10 mouse cellular contexts compared by ENCODE assay signal in the genomic region with DNA sequence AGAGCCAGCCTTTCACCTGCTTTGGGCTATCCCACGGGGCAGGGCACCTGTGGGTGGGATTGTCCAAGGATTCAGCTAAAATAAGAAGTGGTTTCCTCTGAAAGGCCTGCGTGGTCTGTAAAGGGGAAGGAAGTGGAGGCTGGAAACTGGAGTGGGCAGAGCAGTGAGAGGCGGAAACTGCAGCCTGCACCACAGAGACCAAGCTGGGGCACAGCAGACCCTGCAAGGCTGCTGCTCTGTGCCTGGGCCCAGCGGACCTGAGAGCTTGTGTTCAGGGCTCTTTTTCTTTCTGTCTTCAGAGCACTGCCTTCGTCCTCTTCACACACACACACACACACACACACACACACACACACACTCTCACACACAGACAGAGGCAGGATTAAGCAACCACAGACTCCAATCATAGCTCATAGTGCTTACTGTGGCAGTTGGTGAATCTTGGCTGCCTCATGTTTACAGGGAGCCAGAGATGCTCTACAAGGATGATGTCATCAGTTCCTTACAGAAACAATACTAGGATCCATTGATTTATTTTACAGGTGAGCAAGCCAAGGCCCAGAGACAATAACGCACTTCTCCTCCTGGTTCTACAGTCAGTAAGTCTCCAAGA. TPM values are rescaled to one million over a fixed set of nuclear protein-coding genes. Genes with fewer than 3 reads are reported as not detected.
DNase-seq lines count a peak whose midpoint lies in the region; ATAC-seq and TF ChIP-seq lines count a peak whose summit lies in the region.
"Had no signal": no experiment of that assay in that cellular context is flagged by ENCODE, and none has a peak within 500 bp of the region (broad histone marks: within the 10 kb centered on the region; RNA-seq: fewer than 3 reads in every experiment).

No protein-coding gene starts in this region.

- peak; percentile 14 for DNase-seq in gastrocnemius, postnatal 14 days
- no peak for DNase-seq in gastrocnemius, postnatal 36 days
- DNase-seq in spleen, adult 18-20 months: peak; percentile 38 to 49
- DNase-seq in spleen, adult 12 weeks (ENCODE audit: low spot score): no peak
- DNase-seq in liver, postnatal 0 days: no peak
- no peak for DNase-seq in frontal cortex, postnatal 10 days (ENCODE audit: low spot score in 2 of 2)
- DNase-seq: embryo, embryonic 11 days had no signal

- no peak for ATAC-seq in liver, postnatal 0 days
- ATAC-seq in stomach, embryonic 15.5 days (ENCODE audit: insufficient read depth, low FRiP score, low read depth): no peak
- no peak for ATAC-seq in midbrain, embryonic 15.5 days (replicated peaks)

- H3K9ac ChIP-seq in liver, postnatal 0 days (replicated peaks): no peak overlapping the region
- H3K9ac ChIP-seq in stomach, embryonic 15.5 days: no peak overlapping the region
- no peak overlapping the region for H3K9ac ChIP-seq in midbrain, embryonic 15.5 days
- H3K9ac ChIP-seq: neural tube, embryonic 13.5 days had no signal

- no peaks in the 10 kb centered on the region for H3K36me3 ChIP-seq in liver, postnatal 0 days (replicated peaks; ENCODE audit: insufficient read depth, low read length)
- no peaks in the 10 kb centered on the region for H3K36me3 ChIP-seq in stomach, embryonic 15.5 days
- no peaks in the 10 kb centered on the region for H3K36me3 ChIP-seq in midbrain, embryonic 15.5 days (replicated peaks)
- H3K36me3 ChIP-seq: neural tube, embryonic 13.5 days had no signal

- peaks cover 38% of the 10 kb centered on the region for H3K4me1 ChIP-seq in liver, postnatal 0 days (ENCODE audit: insufficient read depth)
- peaks cover 22% of the 10 kb centered on the region; the same call in 1 of the 2 replicates for H3K4me1 ChIP-seq in stomach, embryonic 15.5 days
- no peaks in the 10 kb centered on the region for H3K4me1 ChIP-seq in midbrain, embryonic 15.5 days

- no peak overlapping the region for H3K4me2 ChIP-seq in liver, postnatal 0 days (ENCODE audit: low read depth, low read length)
- no peak overlapping the region for H3K4me2 ChIP-seq in stomach, embryonic 15.5 days
- H3K4me2 ChIP-seq in midbrain, embryonic 15.5 days: no peak overlapping the region
- H3K4me2 ChIP-seq: neural tube, embryonic 13.5 days had no signal

- WGBS in liver, postnatal 0 days (ENCODE audit: insufficient replicate concordance): 38% methylated on average over 6 of the region's 6 CpGs
- WGBS in stomach, embryonic 15.5 days: 70% methylated on average over 6 of the region's 6 CpGs
- WGBS in midbrain, embryonic 15.5 days: 85% methylated on average over 6 of the region's 6 CpGs

- peak overlapping the region; percentile 80 for H3K27ac ChIP-seq in liver, postnatal 0 days (ENCODE audit: low read depth)
- H3K27ac ChIP-seq in stomach, embryonic 15.5 days: 0 out of 2 replicates have a peak overlapping the region, but pooled peaks have one; percentile 11
- no peak overlapping the region for H3K27ac ChIP-seq in midbrain, embryonic 15.5 days
- H3K27ac ChIP-seq: neural tube, embryonic 13.5 days had no signal

- H3K4me3 ChIP-seq in liver, postnatal 0 days (ENCODE audit: low read depth, low read length): no peak overlapping the region
- no peak overlapping the region for H3K4me3 ChIP-seq in stomach, embryonic 15.5 days (replicated peaks)
- H3K4me3 ChIP-seq in midbrain, embryonic 15.5 days: no peak overlapping the region
- H3K4me3 ChIP-seq: neural tube, embryonic 13.5 days had no signal

- TF ChIP-seq EP300 in liver, postnatal 0 days (IDR thresholded peaks at IDR 0.05; ENCODE audit: low read depth): no peak

- intact Hi-C loops in gastrocnemius, postnatal 14 days (cut with DNase I; ENCODE audit: low total_unique reads): no loop called here
- intact Hi-C loops in gastrocnemius, postnatal 36 days (cut with DNase I): no loop called here

- no peak for TF ChIP-seq CTCF in liver, postnatal 0 days (IDR thresholded peaks at IDR 0.05; ENCODE audit: low read depth)

- no peaks in the 10 kb centered on the region for H3K9me3 ChIP-seq in liver, postnatal 0 days (ENCODE audit: low read length)
- no peaks in the 10 kb centered on the region for H3K9me3 ChIP-seq in stomach, embryonic 15.5 days
- no peaks in the 10 kb centered on the region for H3K9me3 ChIP-seq in midbrain, embryonic 15.5 days
- H3K9me3 ChIP-seq: neural tube, embryonic 13.5 days had no signal

- H3K27me3 ChIP-seq in liver, postnatal 0 days (ENCODE audit: insufficient read depth, low read length): no peaks in the 10 kb centered on the region
- H3K27me3 ChIP-seq in stomach, embryonic 15.5 days (replicated peaks): no peaks in the 10 kb centered on the region
- 0 out of 2 replicates have a peak, but pooled peaks cover 3% of the 10 kb centered on the region for H3K27me3 ChIP-seq in midbrain, embryonic 15.5 days (replicated peaks)
- H3K27me3 ChIP-seq: neural tube, embryonic 13.5 days had no signal

RNA-seq across cellular contexts. Expression of a gene that starts 30.2 kb away (rescaled TPM):
- 10 to 100 TPM; 15.4 to 16.6 TPM for total RNA-seq in gastrocnemius, postnatal 14 days (2021)
- total RNA-seq in gastrocnemius, postnatal 36 days (2021): 10 to 100 TPM in 1 of 2 experiments, 1 to 10 TPM in 1; 6.9 to 11.2 TPM
- polyA plus RNA-seq in liver, postnatal 0 days (2015; fragmentation: Nextera tagmentation; extraction: Ambion mirVana): 30.6 and 39.7 TPM in 2 replicates
- 109 and 111 TPM in 2 replicates for polyA plus RNA-seq in stomach, embryonic 15.5 days (2015; fragmentation: Nextera tagmentation; extraction: Ambion mirVana)
- polyA plus RNA-seq in midbrain, embryonic 15.5 days (2015; fragmentation: Nextera tagmentation; extraction: Ambion mirVana): 56.0 and 66.1 TPM in 2 replicates

Comparison
In these comparisons a context has a peak if more than half of its experiments do, and no peak if none do; other contexts are left out.
1. DNase-seq: peak in gastrocnemius, postnatal 14 days (single experiment) and spleen, adult 18-20 months (2 of 2); none in gastrocnemius, postnatal 36 days (0 of 2), spleen, adult 12 weeks (single experiment), liver, postnatal 0 days (single experiment) and frontal cortex, postnatal 10 days (0 of 2).